Mouse (Mus musculus) kidney, postnatal 0 days (tissue): ENCODE measurements around the gene Ptrhd1. TPM values are rescaled to one million over a fixed set of nuclear protein-coding genes. Genes with fewer than 3 reads are reported as not detected.
"Not testable (repeated sequence)": the region's sequence is repeated elsewhere in the genome, so short reads cannot be mapped to it uniquely, and the experiment has no call there.

Source experiments
- ATAC-seq: fragments of 200-750 bp; cut with Nextera tagmentation; replicated peaks from 2 replicates; pipeline ENCODE4 v1.8.0; 2017; ENCODE audit warnings: low read depth, moderate number of reproducible peaks, moderate TSS enrichment, moderate library complexity; ENCODE audit not compliant: low FRiP score
- DNase-seq: peaks from one replicate; pipeline ENCODE4 v3.0.0-alpha.2; 2016; ENCODE audit warnings: low spot score
- H3K27ac ChIP-seq: fragments of 300-500 bp; sonication (generic); 2 replicates; pipeline ENCODE4 v1.5.1; 2014; ENCODE audit warnings: mild to moderate bottlenecking
- H3K27me3 ChIP-seq: fragments of 300-500 bp; sonication (generic); 2 replicates; pipeline ENCODE4 v1.6.1; 2014; ENCODE audit warnings: low read length, mixed read lengths; ENCODE audit not compliant: insufficient read depth
- H3K36me3 ChIP-seq: fragments of 300-500 bp; sonication (generic); 2 replicates; pipeline ENCODE4 v1.6.1; 2014; ENCODE audit warnings: low read length, mixed read lengths; ENCODE audit not compliant: insufficient read depth
- H3K4me1 ChIP-seq: fragments of 300-500 bp; sonication (generic); replicated peaks from 2 replicates; pipeline ENCODE4 v1.6.1; 2014; ENCODE audit warnings: antibody characterized with exemption, low read length, mixed read lengths; ENCODE audit not compliant: insufficient read depth
- H3K4me2 ChIP-seq: fragments of 300-500 bp; sonication (generic); 2 replicates; pipeline ENCODE4 v1.6.1; 2014; ENCODE audit warnings: mild to moderate bottlenecking, low read length, moderate library complexity, mixed read lengths
- H3K4me3 ChIP-seq: fragments of 300-500 bp; sonication (generic); replicated peaks from 2 replicates; pipeline ENCODE4 v1.5.1; 2014; ENCODE audit warnings: low read depth, low read length
- H3K9ac ChIP-seq: fragments of 300-500 bp; sonication (generic); 2 replicates; pipeline ENCODE4 v1.6.1; 2014; ENCODE audit warnings: low read depth, low read length
- H3K9me3 ChIP-seq: fragments of 300-500 bp; sonication (generic); replicated peaks from 2 replicates; pipeline ENCODE4 v1.6.1; 2016; ENCODE audit warnings: low read length, inconsistent platforms, mixed read lengths
- CTCF ChIP-seq: IDR thresholded peaks from 2 replicates; pipeline ENCODE4 v1.5.1; 2016; ENCODE audit warnings: antibody characterized with exemption, low read depth, mild to moderate bottlenecking, moderate library complexity
- WGBS: fragments of 180-500 bp; shearing (Covaris S2); extraction: QIAGEN DNeasy Blood & Tissue Kit; methylation state at CpG from one replicate; pipeline ENCODE4 v1.1.7; 2014; 5-methylcytosine and 5-hydroxymethylcytosine counted together
- polyA plus RNA-seq: library from polyadenylated mRNA; unstranded; fragments of >200 nt; fragmentation: Nextera tagmentation; extraction: Ambion mirVana; gene quantifications from 2 replicates; pipeline ENCODE4 v1.2.1, GENCODE M21; 2015

Gene Ptrhd1
- polyA plus RNA-seq, 1 experiment from 2014 or later, result 8.1 TPM

- Histone ChIP-seq H3K27ac (no peak overlapping the region), H3K4me2 (peak overlapping the region; percentile 73), H3K9me3 (no peaks in the 10 kb centered on the region), H3K9ac (peak overlapping the region; percentile 52; the same call in 1 of the 2 replicates), H3K27me3 (no peaks in the 10 kb centered on the region), H3K4me3 (peak overlapping the region; percentile 54; the same call in 1 of the 2 replicates), H3K36me3 (peaks cover 15% of the 10 kb centered on the region; the same call in 1 of the 2 replicates), H3K4me1 (peaks cover 6% of the 10 kb centered on the region; the same call in 1 of the 2 replicates)
- DNase-seq (no peak), ATAC-seq (no peak)
- 37% methylated on average over 4 of the region's 4 CpGs for WGBS
- no peak for TF ChIP-seq CTCF
Measured at GRCm38 (mm10) chr12:4232777-4233176, 1.1 kb upstream of the Ptrhd1 start.

- WGBS, result 95% methylated on average over 15 of the region's 15 CpGs
- no peak for ATAC-seq
- no peak overlapping the region for H3K4me3 ChIP-seq
- no peaks in the 10 kb centered on the region for H3K27me3 ChIP-seq
- H3K36me3 ChIP-seq, result peaks cover 4% of the 10 kb centered on the region; the same call in 1 of the 2 replicates
- H3K4me1 ChIP-seq, result peaks cover 6% of the 10 kb centered on the region; the same call in 1 of the 2 replicates
- H3K4me2 ChIP-seq, result no peak overlapping the region
- H3K9ac ChIP-seq, result no peak overlapping the region
- TF ChIP-seq CTCF, result no peak
- DNase-seq, result no peak
- H3K27ac ChIP-seq, result no peak overlapping the region
- H3K9me3 ChIP-seq, result no peaks in the 10 kb centered on the region
Measured at GRCm38 (mm10) chr12:4237481-4237880, 3.7 kb downstream of the Ptrhd1 start.

DNA sequence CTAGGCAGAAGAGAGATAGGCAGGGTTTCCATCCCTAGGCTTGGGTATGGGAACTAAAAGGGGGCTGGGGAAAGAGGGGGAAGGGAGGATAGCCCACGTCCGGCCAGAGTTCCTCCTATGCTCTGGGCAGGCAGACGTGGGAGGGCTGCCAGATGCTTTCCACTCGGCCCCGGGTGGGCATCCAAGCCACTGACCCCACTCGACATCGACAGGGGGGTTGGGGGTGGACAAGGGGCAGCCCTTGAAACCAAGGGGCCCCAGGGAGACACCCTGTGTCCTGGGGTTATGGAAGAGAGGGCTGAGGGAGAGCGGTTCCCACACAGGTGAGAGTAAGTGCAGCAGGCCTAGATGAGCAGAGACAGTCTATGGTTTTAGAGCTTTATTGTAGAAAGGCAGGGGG, 6.5 kb downstream of the Ptrhd1 start:
- H3K27ac ChIP-seq, H3K4me2 ChIP-seq, H3K4me3 ChIP-seq, H3K36me3 ChIP-seq, DNase-seq, H3K27me3 ChIP-seq, H3K4me1 ChIP-seq, H3K9ac ChIP-seq, ATAC-seq, H3K9me3 ChIP-seq: not testable (repeated sequence)
- 46% methylated on average over 8 of the region's 8 CpGs for WGBS

- H3K9me3 ChIP-seq, result no peaks in the 10 kb centered on the region
- H3K4me2 ChIP-seq, result no peak overlapping the region
- H3K4me1 ChIP-seq, result no peaks in the 10 kb centered on the region
- whole genome bisulfite sequencing, result 67% methylated on average over 2 of the region's 2 CpGs
- TF ChIP-seq CTCF, result no peak
- no peak overlapping the region for H3K27ac ChIP-seq
- ATAC-seq (no peak), DNase-seq (no peak)
- no peaks in the 10 kb centered on the region for H3K36me3 ChIP-seq
- H3K27me3 ChIP-seq, result no peaks in the 10 kb centered on the region
- no peak overlapping the region for H3K4me3 ChIP-seq
- H3K9ac ChIP-seq, result no peak overlapping the region
Measured at GRCm38 (mm10) chr12:4243805-4244204, 10.0 kb downstream of the Ptrhd1 start.

- ATAC-seq, result no peak
- WGBS, result 83% methylated on average over 10 of the region's 10 CpGs
- no peaks in the 10 kb centered on the region for H3K9me3 ChIP-seq
Measured at GRCm38 (mm10) chr12:4245742-4246141, 11.9 kb downstream of the Ptrhd1 start.

DNA sequence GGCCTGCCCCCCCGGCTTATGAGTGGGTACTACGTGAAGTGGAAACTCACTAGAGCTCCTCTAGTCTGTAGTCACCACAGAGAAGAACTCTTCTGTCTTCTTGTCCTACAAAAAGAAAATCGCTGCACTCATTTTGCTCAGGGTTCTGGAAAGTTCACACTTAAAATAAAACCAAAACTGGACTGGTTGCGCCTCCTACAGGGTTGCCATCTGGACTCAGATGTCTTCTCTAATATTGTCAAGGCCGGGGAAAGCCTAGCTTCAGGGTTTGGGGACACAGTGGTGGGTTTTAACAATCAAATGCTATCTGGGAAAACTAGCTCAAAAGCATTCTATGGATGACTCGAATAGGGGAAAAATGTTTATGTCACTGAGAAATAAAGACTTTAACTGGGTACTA, 16.0 kb downstream of the Ptrhd1 start:
- Histone ChIP-seq H3K9me3 (no peaks in the 10 kb centered on the region), H3K4me3 (no peak overlapping the region), H3K9ac (no peak overlapping the region), H3K36me3 (peaks cover 15% of the 10 kb centered on the region; the same call in 1 of the 2 replicates), H3K4me2 (no peak overlapping the region), H3K27ac (no peak overlapping the region), H3K4me1 (no peaks in the 10 kb centered on the region), H3K27me3 (no peaks in the 10 kb centered on the region)
- WGBS, result 87% methylated on average over 6 of the region's 6 CpGs
- no peak; the same call in 1 of the 2 replicates for TF ChIP-seq CTCF
- ATAC-seq, result no peak
- DNase-seq, result no peak

More at GRCm38 (mm10) chr12:4245742-4246141, 11.9 kb downstream of the Ptrhd1 start:
- H3K9ac ChIP-seq, result no peak overlapping the region
- no peak overlapping the region for H3K4me3 ChIP-seq
- no peaks in the 10 kb centered on the region for H3K36me3 ChIP-seq
- no peak overlapping the region for H3K4me2 ChIP-seq
- no peaks in the 10 kb centered on the region for H3K27me3 ChIP-seq
- no peak for DNase-seq
- no peak for TF ChIP-seq CTCF
- H3K27ac ChIP-seq, result no peak overlapping the region
- no peaks in the 10 kb centered on the region for H3K4me1 ChIP-seq
